Mouse (Mus musculus): ENCODE results near the gene Abca13. TPM values are rescaled to one million over a fixed set of nuclear protein-coding genes. Genes with fewer than 3 reads are reported as not detected.
A peak's percentile ranks its signal among the peaks of the same experiment; 100 is the strongest.

Abca13 gene
- total RNA-seq (2012; rRNA removed), result under 0.01 TPM in 1 of 2 replicates, not detected in the other
- total RNA-seq (2014; rRNA removed), result 0.01 and 0.03 TPM in 2 replicates
- 0.03 TPM in 2 replicates for polyA plus RNA-seq (2012; ENCODE audit: insufficient read length, low read depth)

DNA sequence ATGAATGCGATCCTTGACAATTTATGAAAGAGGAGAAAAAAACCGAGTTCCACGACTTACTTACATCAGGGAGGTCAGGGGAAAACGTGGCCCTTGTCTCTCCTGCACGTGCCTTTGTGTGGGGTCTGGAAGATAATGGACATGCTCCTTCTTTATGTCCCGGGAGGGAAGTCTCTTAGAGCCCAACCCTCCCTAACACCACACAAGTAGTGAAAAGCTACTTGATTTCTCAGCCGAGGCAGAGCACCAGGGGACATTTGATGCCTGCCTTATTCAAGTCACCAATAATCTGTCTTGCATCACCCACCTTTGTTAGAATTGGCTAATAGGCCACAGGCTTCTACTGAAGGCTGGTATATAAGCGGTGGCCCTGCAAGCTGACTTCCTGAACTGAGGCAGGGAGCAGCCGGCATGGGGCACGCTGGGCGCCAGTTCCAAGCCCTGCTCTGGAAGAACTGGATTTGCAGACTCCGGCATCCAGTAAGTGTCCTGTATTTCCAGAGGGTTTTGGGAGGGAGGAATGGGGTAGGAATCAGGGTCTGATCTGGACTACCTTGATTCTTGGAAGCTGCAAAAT is at the start of gene Abca13:
TSS of gene Abca13 (plus strand) at position 388 of the 577 bp plus-strand sequence.
- dilution Hi-C loops (cut with MboI; ENCODE audit: extremely low pct_ligation_motif_present, extremely low pct_unique_long_range_greater_than_20kb, low sequenced_read_pairs), result no loop called here
- H3K4me2 ChIP-seq (ENCODE audit: insufficient read depth, low read depth, poor library complexity, severe bottlenecking), result no peak within 1 kb of the TSS

DNA sequence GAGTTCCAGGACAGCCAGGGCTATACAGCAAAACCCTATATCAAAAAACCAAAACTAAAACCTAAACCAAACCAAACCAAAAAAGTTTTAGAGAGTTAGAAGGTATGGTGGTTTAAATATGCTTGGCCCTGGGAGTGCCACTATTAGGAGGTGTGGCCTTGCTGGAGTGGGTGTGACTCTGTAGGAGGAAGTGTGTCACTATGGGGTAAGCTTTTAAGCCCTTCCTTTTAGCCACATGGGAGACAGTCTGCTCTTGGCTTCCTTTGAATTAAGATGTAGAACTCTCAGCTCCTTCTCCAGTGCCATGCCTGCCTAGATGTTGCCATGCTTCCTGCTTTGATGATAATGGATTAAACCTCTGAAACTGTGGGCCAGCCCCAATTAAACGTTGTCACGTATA is 46.6 kb upstream of the Abca13 start:
- no peak for DNase-seq (ENCODE audit: extremely low read depth)
- dilution Hi-C loops (cut with MboI; ENCODE audit: extremely low pct_ligation_motif_present, extremely low pct_unique_long_range_greater_than_20kb, low sequenced_read_pairs) (loop anchor here (25.0 kb wide), 1 partner anchor 158 kb away; no protein-coding TSS in a partner anchor), in situ Hi-C loops (cut with MboI; ENCODE audit: low pct_ligation_motif_present, low pct_unique_long_range_greater_than_20kb, low sequenced_read_pairs) (no loop called here)
- Histone ChIP-seq H3K9ac (ENCODE audit: insufficient read depth, low read depth) (no peak overlapping the region), H3K4me2 (ENCODE audit: insufficient read depth, low read depth, poor library complexity, severe bottlenecking) (no peak overlapping the region), H3K4me1 (ENCODE audit: control insufficient read depth in 1 of 2, insufficient read depth in 2 of 2) (no peaks in the 10 kb centered on the region), H3K27ac (ENCODE audit: insufficient read depth, low read depth) (no peak overlapping the region), H3K4me3 (replicated peaks in 1 of 3; ENCODE audit: low read depth in 2 of 3, low read length in 2 of 3, poor library complexity in 1 of 3) (no peak overlapping the region), H3K27me3 (replicated peaks) (peaks cover 32% of the 10 kb centered on the region), H3K36me3 (replicated peaks in 1 of 2; ENCODE audit: control insufficient read depth in 1 of 2, insufficient read depth in 1 of 2, low read length in 1 of 2) (no peaks in the 10 kb centered on the region), H3K9me3 (replicated peaks; ENCODE audit: low read length) (peaks cover 9% of the 10 kb centered on the region), H3K79me2 (replicated peaks; ENCODE audit: control insufficient read depth, extremely low read depth, insufficient read depth, poor library complexity, severe bottlenecking) (no peaks in the 10 kb centered on the region)
- no peak for TF ChIP-seq MYC (IDR thresholded peaks at IDR 0.05; ENCODE audit: low read depth, low read length)
- TF ChIP-seq RAD21 (IDR thresholded peaks at IDR 0.05; ENCODE audit: low read depth, low read length), result no peak
- TF ChIP-seq ETS1 (conservative IDR thresholded peaks at IDR 0.05; ENCODE audit: low read depth, low read length), result no peak
- TF ChIP-seq PAX5 (IDR thresholded peaks at IDR 0.05; ENCODE audit: low read length), result no peak
- TF ChIP-seq JUND (conservative IDR thresholded peaks at IDR 0.05; ENCODE audit: low read depth, low read length), result no peak
- TF ChIP-seq USF1 (IDR thresholded peaks at IDR 0.05; ENCODE audit: low read depth, low read length), result no peak
- TF ChIP-seq SMC3 (IDR thresholded peaks at IDR 0.05; ENCODE audit: low read depth, low read length), result no peak
- TF ChIP-seq CTCF (conservative IDR thresholded peaks at IDR 0.05 in 1 of 2, IDR thresholded peaks at IDR 0.05 in 1 of 2; ENCODE audit: low read depth in 2 of 2, low read length in 2 of 2), result no peak
- TF ChIP-seq ZMIZ1 (IDR thresholded peaks at IDR 0.05; ENCODE audit: low read depth, low read length), result no peak
- TF ChIP-seq GABPA (IDR thresholded peaks at IDR 0.05; ENCODE audit: insufficient replicate concordance, low read depth, low read length), result no peak
- no peak for TF ChIP-seq USF2 (conservative IDR thresholded peaks at IDR 0.05; ENCODE audit: low read depth, low read length)
- TF ChIP-seq KAT2A (IDR thresholded peaks at IDR 0.05; ENCODE audit: insufficient replicate concordance, low read length), result no peak
- no peak for TF ChIP-seq CHD1 (IDR thresholded peaks at IDR 0.05; ENCODE audit: low read depth, low read length)
- no peak for TF ChIP-seq TCF12 (IDR thresholded peaks at IDR 0.05; ENCODE audit: low read depth, low read length)
- TF ChIP-seq SIN3A (IDR thresholded peaks at IDR 0.05; ENCODE audit: low read length), result no peak
- TF ChIP-seq UBTF (IDR thresholded peaks at IDR 0.05; ENCODE audit: low read depth, low read length), result no peak
- TF ChIP-seq POLR2A (IDR thresholded peaks at IDR 0.05; ENCODE audit: low read depth, low read length), result no peak

More for the DNA sequence above, at the start of gene Abca13:
- no peaks in the 10 kb centered on the region for H3K36me3 ChIP-seq (replicated peaks in 1 of 2; ENCODE audit: control insufficient read depth in 1 of 2, insufficient read depth in 1 of 2, low read length in 1 of 2)
- no peak within 1 kb of the TSS for H3K27ac ChIP-seq (ENCODE audit: insufficient read depth, low read depth)
- no peak for DNase-seq (ENCODE audit: extremely low read depth)
- H3K9ac ChIP-seq (ENCODE audit: insufficient read depth, low read depth), result no peak within 1 kb of the TSS
- no peaks in the 10 kb centered on the region for H3K9me3 ChIP-seq (replicated peaks; ENCODE audit: low read length)
- H3K4me1 ChIP-seq (ENCODE audit: control insufficient read depth in 1 of 2, insufficient read depth in 2 of 2), result no peaks in the 10 kb centered on the region
- H3K4me3 ChIP-seq (replicated peaks in 1 of 3; ENCODE audit: low read depth in 2 of 3, low read length in 2 of 3, poor library complexity in 1 of 3), result no peak within 1 kb of the TSS
- in situ Hi-C loops (cut with MboI; ENCODE audit: low pct_ligation_motif_present, low pct_unique_long_range_greater_than_20kb, low sequenced_read_pairs), result no loop called here
- TF ChIP-seq ZMIZ1 (IDR thresholded peaks at IDR 0.05; ENCODE audit: low read depth, low read length), result no peak
- 0 out of 2 replicates have a peak, but pooled peaks have one; percentile 15 for TF ChIP-seq BHLHE40 (IDR thresholded peaks at IDR 0.05; ENCODE audit: low read depth, low read length)
- H3K27me3 ChIP-seq (replicated peaks), result peaks cover 31% of the 10 kb centered on the region
- H3K79me2 ChIP-seq (replicated peaks; ENCODE audit: control insufficient read depth, extremely low read depth, insufficient read depth, poor library complexity, severe bottlenecking), result no peaks in the 10 kb centered on the region

Measured in CH12.LX (cell line).